Mouse (Mus musculus) frontal cortex, postnatal 25 days (tissue): ENCODE results near the gene Yif1a.

ENCODE experiments used
- DNase-seq, 2 experiments: peaks; one replicate each; pipeline ENCODE4 v3.0.0; 2022; ENCODE audit warnings: low spot score in 2 of 2

Gene Yif1a

DNA sequence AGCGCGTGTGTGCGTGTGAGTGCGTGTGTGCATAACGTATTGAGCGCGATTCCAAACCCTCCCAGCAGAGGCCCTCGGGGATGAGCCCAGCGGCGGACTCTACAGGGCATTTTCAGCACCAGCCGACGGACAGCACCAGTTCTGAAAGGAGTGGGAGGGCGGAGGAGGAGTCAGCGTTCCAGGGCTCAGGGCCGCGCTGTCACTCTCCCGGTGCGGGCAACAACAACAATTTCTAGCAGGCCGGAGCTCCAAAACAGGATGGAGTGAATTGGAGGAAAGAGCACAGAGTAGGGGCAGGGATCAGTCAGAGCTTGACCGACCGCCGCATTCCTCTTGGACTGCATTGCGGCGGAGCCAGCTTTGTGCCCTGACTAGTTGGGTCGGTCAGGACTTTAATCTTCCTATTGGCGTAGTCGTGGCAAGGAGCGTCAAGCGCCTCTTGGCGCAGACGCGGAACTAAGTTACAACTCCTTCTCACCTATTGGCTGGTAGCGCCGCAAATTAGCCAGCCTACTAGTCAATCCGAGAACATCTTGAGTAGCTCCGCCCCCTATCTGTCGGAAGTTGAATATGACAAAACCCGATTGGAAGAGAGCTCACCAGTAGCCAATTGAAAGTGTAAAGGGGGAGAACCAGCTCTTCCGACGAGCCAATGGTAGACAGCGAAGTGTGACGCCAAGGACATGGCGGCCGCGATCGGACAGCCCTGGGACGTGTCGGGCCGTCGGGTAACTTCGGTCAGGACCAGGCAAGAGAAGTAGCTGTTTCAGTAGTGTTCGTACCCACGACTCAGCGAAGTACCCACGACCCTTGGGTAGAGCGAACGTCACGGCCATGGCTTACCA, at the start of gene Yif1a:
Yif1a (plus strand) TSS at position 655 of the 845 bp plus-strand sequence.
- DNase-seq, result peak; percentile 79 to 88

DNA sequence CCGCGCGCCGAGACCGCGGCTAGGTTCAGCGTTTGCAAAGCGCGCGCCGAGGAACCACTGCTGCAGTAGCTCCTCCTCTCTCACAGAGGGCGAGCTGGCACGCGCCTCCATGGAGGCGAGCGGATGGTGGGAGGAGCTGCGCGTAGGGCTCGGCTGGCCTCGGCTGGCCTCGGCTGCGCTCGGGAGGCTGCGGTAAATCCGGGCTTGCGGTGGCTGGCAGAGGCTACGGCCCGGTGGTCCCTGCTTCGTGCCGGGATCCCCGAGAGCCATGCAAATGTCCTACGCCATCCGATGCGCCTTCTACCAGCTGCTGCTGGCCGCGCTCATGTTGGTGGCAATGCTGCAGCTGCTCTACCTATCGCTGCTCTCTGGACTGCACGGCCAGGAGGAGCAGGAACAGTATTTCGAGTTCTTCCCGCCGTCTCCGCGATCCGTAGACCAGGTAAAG, 49.6 kb upstream of the Yif1a start, which contains the start of the genes B4gat1 and AC124502.3:
B4gat1 (plus strand) TSS at position 118 of the 448 bp plus-strand sequence.
AC124502.3 (plus strand) TSS at position 183 of the 448 bp plus-strand sequence.
- DNase-seq, result peak in 1 of 2 experiments; percentile 81

DNA sequence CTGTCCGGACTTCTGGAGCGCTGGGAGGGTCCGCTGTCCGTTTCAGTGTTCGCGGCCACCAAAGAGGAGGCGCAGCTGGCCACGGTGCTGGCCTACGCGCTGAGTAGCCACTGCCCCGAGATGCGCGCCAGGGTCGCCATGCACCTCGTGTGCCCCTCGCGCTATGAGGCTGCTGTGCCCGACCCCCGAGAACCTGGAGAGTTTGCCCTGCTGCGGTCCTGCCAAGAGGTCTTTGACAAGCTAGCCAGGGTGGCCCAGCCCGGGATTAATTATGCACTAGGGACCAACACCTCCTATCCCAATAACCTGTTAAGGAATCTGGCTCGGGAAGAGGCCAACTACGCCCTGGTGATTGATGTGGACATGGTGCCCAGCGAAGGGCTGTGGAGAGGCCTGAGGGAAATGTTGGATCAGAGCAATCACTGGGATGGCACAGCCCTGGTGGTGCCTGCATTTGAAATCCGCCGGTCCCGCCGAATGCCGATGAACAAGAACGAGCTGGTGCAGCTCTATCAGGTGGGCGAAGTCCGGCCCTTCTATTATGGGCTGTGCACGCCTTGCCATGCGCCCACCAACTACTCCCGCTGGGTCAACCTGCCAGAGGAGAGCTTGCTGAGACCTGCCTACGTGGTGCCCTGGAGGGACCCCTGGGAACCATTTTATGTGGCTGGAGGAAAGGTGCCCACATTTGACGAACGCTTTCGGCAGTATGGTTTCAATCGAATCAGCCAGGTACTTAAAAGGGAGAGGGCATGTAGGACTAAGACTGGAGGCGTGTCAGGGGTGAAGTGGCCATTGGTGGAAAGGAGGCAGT, 48.8 kb upstream of the Yif1a start:
- DNase-seq, result no peak

DNA sequence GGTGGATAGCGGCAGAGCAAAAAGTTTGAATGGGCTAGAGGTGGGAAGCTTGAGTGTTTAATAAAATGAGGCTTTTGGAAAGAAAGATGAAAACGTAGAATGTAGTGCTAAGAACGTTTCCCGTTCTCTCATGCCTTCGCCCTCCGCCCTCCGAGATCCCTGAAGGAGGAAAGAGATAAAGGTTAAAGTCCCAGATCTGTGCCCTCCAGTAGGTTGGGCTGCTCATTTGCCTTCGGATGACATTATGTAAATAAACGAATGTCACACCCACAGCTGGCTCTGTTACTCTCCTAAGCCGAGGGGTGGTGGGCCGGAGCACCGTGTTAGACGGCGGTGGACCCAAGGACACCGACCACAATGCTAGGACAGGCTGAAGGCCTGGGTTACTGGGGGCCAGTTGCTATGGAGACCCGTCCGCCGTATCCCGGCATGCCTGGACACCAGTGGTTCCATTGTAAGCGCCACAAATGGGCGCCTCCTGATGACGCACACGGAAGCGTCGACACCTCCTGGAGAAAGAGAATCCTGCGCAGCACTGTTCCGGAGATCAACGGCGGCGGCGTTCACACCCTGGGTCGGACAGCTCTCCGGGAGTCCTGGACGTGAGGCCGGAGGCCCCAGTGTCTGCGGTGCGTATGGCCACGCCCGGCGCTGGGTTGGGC, 47.3 kb upstream of the Yif1a start, which contains the start of gene Brms1:
Brms1 (plus strand) TSS at position 493 of the 662 bp plus-strand sequence.
- DNase-seq, result peak; percentile 84 to 90

DNA sequence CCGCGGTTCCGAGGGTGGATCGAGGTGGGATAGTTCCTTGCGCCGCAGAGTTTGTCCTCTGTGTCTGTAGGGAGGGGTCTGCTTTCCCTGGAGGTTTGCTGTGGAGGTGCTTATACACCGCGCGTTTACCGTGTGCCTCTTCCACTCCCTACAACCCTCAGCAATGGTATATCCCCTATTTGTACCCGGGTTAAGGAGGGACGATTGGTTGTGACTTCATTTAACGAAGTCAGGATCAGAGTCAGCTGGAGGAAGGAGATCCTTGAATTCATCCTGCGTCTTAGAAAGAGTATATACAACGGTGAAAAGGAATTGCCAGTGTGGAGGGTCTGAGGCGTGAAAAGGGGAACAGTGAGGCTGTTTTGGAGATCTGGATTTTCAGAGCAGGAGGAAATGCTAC, 46.8 kb upstream of the Yif1a start:
- no peak for DNase-seq

DNA sequence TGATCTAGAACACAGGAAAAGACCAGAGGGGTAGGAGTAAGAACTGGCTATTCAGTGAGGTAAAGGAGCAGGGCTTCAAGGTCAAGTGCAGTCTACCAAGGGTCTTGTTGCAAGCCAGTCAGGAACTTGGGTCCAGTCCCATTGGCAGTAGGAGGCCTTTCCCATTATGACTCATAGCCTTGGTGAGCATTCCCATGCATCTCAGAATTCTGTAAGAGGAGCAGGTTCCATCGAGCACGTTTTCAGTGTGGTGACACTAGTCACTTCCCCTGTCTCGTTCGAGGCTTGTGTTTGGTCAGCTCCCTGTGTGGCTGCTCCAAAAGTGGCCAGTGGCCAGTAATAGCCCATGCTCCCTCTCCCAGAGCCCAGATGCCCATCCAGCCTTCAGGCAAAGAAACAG, 42.8 kb upstream of the Yif1a start:
- DNase-seq, result no peak

DNA sequence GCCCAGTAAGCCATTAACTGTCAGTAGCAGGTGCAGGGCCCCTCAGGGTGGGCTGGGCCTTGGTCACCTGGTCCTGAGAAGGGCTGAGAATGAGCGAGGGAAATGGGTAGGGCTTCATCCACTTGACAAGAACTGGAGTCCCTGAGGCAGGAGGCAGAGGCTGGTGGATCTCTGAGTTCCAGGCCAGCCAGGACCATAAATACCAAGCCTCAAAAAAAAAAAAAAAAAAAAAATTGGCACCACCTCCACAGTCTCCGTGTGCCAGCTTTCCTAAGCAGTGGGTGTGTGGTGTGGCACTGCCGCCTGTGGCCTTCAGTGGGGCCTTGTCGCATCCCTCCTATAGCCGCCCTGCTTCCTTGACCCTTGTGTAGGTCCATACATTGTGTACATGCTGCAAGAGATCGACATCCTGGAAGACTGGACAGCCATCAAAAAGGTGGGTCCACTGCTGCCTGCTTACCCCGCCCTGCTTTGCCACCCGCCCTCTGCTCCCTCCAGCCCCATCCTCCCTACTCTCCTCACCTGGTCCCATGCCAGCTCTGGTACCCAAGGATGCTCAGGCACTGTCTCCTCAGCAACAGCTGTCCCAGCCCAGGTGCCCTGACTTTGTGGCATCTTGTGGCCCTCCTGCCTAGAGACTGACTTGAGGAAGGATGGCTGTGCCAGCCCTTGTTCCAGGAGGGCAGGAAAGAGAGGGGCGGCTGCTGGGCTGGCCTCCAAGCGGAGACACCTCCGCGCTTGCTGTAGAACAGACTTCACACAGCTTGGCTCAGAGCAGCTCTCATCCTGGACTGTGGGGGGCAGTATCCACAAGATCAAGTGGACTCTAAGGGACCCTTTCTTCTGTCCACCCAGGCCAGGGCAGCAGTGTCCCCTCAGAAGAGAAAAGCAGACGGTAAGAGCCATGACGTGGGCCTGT, 39.9 kb upstream of the Yif1a start:
- DNase-seq, result peak in 1 of 2 experiments; percentile 55

DNA sequence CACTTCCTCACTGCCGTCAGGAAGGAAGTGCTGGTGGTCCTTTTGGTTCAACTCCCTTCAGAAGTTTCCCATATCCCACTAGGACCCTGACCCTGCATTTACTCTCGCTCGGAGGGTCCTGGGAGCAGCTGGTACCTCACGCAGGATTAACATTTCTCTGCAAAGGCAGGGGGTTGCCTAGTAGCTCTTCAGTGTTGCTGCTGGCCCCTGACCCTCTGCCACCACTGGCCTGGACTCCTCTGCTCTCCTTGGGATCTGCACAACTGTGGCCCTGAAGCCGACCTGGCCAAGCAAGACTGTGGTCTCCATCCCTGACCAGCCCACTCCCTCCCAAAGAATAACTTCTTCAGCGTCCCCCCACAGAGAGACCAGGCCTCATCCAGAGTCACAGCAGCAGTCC, 39.0 kb upstream of the Yif1a start:
- DNase-seq, result no peak

DNA sequence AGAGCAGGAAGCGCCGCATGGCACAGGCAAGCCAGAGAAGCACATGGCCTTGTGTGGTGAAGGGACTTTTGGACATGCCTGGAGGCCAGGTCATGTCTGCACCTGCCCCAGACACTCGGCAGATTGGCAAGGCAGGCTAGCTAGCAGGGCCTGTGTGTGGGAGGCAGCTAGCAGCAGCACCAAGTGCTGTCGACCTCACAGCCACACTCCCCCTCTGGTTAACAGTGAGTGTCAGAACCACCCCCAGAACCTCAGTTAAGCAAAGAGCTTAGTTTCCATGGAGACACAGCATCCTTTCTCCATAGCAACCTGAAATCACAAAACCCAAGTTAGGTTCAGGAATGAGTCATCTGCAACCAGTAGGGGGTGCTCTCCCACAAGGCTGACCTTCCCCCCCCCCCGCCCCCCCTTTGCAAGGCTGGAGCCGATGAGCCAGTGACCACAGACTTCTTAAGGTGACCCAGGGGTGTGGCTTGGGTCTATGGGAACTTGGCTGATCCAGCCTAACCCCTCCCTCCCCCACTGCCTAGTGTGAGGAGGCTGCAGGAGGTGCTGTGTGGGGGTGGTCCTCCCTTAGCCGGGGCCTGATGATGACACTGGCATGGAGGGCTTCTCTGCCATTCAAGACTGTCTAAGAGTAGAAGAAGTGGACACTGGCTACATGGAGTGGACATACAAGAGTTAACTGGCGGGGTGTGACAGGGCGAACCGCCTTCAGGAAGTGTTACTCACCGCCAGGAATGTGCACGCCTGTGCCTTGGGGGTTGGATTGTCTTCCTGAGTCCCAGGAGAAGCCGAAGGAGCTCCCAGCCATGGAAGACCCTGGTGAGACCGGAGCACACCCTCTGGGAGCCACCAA, 38.1 kb upstream of the Yif1a start, which contains the start of gene Rin1:
Rin1 (plus strand) TSS at position 435 of the 859 bp plus-strand sequence.
- DNase-seq, result peak in 1 of 2 experiments; percentile 55

DNA sequence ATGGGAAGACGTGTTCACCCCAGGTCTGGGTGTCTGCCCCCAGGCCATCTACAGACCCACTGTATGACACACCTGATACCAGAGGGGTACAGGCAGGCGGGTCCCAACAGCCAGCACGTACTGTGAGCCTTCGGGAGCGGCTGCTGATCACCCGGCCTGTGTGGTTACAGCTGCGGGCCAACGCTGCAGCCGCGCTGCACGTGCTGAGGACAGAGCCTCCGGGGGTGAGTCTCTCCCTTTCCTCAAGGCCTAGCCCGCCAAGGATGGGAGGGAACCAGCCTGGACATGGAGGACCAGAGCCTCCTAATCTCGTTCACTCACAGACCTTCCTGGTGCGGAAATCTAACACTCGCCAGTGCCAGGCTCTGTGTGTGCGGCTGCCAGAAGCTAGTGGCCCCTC, 37.3 kb upstream of the Yif1a start:
- no peak for DNase-seq

DNA sequence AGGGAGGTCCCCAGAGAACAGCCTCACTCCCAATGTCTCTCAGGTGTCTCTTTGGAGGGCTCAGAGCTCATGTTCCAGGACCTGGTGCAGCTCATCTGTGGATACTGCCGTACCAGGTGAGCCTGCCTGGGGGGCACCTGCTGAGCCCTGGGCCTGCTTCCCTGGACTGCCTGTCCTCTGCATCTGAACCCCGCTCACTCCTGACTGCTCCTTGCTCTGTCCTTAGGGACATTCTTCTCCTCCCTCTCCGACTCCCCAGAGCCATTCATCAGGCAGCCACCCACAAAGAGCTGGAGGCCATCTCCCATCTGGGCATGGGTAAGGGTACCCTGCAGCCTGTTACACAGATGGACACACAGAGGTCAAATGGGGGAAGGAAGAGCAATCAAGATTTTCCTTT, 36.8 kb upstream of the Yif1a start:
- DNase-seq, result no peak

DNA sequence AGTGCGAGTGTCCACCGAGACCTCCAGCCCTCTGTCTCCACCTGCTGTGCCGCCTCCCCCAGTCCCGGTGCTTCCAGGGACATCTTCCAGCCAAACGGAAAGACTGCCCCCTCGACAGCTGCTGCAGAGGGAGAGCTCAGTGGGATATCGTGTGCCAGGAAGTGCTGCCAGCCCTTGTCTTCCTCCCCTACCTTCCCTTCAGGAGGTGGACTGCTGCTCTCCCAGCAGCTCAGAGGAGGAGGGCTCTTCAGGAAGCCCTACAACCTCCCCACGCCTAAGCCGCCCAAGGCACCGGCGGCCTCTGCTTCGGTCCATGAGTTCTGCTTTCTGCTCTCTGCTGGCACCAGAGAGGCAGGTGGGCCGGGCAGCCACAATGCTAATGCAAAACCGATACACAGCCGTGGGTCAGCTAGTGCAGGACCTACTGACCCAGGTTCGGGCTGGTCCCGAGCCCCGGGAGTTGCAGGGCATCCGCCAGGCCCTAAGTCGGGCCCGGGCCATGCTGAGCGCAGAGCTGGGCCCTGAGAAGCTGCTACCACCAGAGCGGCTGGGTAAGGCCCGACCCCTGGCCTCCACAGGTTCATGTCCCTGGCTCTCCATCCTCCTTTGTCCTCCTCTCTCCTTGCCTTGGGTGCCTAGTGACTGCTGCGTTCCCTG, 36.0 kb upstream of the Yif1a start:
- no peak for DNase-seq

DNA sequence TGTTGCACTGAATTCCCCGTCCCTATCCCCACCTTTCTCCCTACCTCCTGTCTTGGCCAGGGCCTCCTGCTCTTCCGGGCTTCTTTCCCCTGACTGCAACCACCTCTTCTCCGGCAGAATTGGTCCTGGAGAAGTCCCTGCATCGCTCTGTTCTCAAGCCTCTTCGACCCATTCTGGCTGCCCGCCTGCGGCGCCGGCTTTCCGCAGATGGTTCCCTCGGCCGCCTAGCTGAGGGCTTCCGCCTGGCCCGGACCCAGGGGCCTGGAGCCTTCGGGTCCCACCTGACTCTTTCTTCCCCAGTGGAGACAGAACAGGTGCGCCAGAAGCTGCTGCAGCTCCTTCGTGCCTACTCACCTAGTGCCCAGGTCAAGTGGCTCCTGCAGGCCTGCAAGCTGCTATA, 35.5 kb upstream of the Yif1a start:
- no peak for DNase-seq

DNA sequence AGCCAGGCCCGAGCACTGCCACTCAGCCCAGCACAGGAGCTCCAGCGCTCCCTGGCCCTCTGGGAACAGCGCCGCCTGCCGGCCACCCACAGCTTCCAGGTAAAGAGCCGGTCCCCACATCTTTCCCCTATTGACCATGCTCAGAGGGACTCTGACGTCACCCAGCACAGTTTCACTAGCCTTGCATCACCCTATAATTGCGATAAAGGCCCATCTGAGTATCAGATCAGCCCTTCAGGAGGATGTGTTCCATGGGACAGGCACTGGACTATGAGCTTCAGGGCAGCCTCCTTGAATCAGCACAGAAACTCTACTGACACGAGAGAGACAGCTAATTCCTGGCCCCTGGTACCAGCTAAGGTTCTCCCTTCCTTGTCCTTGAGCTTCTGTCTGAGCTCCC, 34.4 kb upstream of the Yif1a start:
- DNase-seq, result no peak

DNA sequence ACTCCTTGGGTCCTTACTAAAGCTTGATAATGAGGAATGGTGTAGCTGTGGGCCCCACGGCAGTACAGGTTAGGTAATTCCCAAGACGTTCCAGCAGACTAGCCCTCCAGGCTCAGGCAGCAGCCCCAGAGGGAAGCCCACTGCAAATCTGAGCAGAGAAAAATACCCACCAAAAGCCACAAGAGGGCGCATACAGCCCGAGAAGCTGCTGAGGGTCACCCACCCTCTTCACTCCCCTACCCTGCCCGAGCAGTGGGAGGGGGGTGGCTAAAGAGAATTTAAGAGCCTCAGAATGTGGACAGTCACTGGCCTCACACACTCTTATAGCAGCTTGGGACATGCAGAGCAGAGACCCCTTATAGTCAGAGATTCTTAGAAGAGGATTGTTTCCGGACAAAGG, 32.1 kb upstream of the Yif1a start:
- no peak for DNase-seq

DNA sequence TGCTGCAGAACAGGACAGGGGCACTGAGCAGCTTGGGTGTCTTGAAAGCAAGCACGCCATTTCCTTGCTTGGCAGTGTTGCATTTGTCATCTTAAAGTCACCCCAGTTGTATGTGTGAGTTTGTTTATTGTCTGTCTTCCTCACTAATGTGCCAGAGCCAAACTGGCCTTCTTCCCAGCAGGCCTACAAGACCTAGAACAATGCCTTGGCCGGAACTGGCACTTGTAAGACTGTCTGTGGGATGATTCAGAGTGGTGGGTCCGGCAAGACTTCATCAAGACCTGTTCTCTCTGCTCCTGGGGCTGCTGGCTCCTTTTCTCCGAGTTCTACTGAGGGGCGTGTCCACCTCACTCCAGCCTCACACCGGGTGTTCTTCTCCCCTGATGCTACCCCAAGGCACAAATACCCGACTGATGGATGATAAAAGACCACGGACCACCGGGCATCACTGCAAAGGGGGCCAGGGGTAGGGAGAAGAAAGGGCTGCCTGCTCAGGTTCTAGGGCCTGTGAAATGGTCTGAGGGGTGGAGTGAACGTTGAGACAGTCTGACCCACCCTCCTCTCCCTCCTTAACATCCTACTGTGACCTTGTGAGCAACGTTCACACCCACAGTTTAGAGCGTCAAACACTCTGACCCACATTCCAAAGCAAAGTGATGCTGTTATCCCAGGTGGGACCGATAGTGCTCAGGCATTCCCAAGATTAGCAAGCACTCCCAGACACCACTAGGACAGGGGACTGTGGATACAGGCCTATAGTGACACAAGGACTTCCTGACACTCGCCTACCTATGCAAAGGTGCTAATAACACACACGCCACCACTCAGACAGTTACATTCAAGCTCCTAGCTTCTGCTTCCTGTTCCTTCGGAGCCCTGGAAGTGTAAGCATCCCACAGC, 30.2 kb upstream of the Yif1a start:
- no peak for DNase-seq

DNA sequence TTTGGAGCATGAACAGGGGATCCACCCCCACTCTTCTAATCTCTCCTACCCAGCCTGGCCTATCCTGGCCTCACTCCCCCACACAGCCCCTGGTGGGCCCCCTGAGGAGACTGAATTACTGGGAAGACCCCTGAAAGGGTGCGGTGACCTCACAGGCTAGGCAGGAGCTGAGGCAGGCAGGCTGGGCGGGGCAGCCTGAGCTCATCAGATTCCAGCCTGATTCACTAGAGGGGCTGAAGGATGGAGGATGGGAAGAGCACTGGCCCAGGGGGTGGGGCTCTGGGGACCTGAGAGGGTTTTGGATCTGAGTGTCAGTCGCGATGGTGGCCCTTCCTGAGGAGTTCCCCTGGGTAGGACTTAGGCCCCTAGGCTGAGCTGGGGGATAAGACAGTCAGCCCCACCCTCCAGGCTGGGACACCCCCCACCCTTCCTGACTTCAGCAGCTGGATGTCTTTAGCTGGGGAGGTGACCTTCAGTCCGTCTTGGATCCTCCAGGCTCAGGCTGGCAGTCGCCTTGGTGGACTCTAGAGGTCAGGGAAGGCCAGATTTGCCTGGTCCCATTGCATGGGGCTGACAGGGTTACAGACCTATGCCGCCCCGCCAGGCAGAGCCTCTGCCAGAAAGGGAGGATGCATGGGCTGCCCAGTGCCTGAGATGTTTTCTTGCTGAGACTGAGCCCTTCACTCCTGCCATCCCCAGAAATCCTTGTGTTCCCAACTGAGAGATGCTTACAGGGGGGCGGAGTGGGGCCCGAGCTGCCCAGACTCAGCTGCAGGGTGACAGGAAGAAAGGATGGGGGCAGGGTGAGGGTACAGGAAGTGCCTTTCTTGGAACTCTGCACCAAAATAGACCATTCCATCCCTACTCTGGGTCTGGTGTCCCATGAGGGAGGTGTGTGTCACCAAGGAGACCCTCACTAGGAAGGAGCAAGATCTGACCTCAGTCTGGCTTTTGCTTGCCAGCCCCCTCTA, 29.3 kb upstream of the Yif1a start:
- DNase-seq, result no peak
